8 mouse cellular contexts compared by ENCODE assay signal in genomic region chr9:87419376-87419775, GRCm38 (mm10).
A peak's percentile ranks its signal among the peaks of the same experiment; 100 is the strongest.
DNase-seq lines count a peak whose midpoint lies in the region; ATAC-seq and TF ChIP-seq lines count a peak whose summit lies in the region.

No protein-coding gene starts in this region.

- POLR2A ChIA-PET in Patski (lab: Charles Lee) = no interaction called here

- H3K4me2 ChIP-seq in heart, postnatal 0 days (ENCODE audit: low read depth, low read length) = no peak overlapping the region
- 0 out of 2 replicates have a peak overlapping the region, but pooled peaks have one; percentile 17 for H3K4me2 ChIP-seq in embryonic facial prominence, embryonic 15.5 days (replicated peaks)
- peak overlapping the region; percentile 15 for H3K4me2 ChIP-seq in hindbrain, embryonic 16.5 days (ENCODE audit: low read length)
- H3K4me2 ChIP-seq in liver, embryonic 14.5 days (ENCODE audit: low read depth) = no peak overlapping the region

- in situ Hi-C loops in Patski (cut with MboI; ENCODE audit: low pct_unique_long_range_greater_than_20kb) = no loop called here

- no peak for TF ChIP-seq EP300 in heart, postnatal 0 days (IDR thresholded peaks at IDR 0.05; ENCODE audit: low read depth)
- TF ChIP-seq EP300 in liver, embryonic 14.5 days (IDR thresholded peaks at IDR 0.05; ENCODE audit: low read depth) = no peak

- no peak overlapping the region for H3K9ac ChIP-seq in heart, postnatal 0 days (replicated peaks; ENCODE audit: low read depth, low read length)
- no peak overlapping the region for H3K9ac ChIP-seq in embryonic facial prominence, embryonic 15.5 days
- H3K9ac ChIP-seq in hindbrain, embryonic 16.5 days (ENCODE audit: low read depth, low read length) = no peak overlapping the region
- H3K9ac ChIP-seq in liver, embryonic 14.5 days (replicated peaks) = no peak overlapping the region

- H3K36me3 ChIP-seq in heart, postnatal 0 days (replicated peaks; ENCODE audit: control insufficient read depth, insufficient read depth, low read length) = no peaks in the 10 kb centered on the region
- H3K36me3 ChIP-seq in embryonic facial prominence, embryonic 15.5 days = no peaks in the 10 kb centered on the region
- no peaks in the 10 kb centered on the region for H3K36me3 ChIP-seq in hindbrain, embryonic 16.5 days (ENCODE audit: control insufficient read depth, insufficient read depth, low read length)
- H3K36me3 ChIP-seq in liver, embryonic 14.5 days (replicated peaks; ENCODE audit: control insufficient read depth, insufficient read depth, low read depth) = no peaks in the 10 kb centered on the region

- H3K9me3 ChIP-seq in heart, postnatal 0 days (replicated peaks; ENCODE audit: control insufficient read depth, low read length) = no peaks in the 10 kb centered on the region
- no peaks in the 10 kb centered on the region for H3K9me3 ChIP-seq in embryonic facial prominence, embryonic 15.5 days (replicated peaks)
- H3K9me3 ChIP-seq in hindbrain, embryonic 16.5 days (ENCODE audit: control insufficient read depth, low read length) = no peaks in the 10 kb centered on the region
- no peaks in the 10 kb centered on the region for H3K9me3 ChIP-seq in liver, embryonic 14.5 days (ENCODE audit: control insufficient read depth, low read length)

- DNase-seq in heart, postnatal 0 days (ENCODE audit: low spot score) = peak; percentile 51
- DNase-seq in heart, adult 8-10 months (ENCODE audit: low spot score) = no peak
- no peak for DNase-seq in Patski (ENCODE audit: low read depth, low spot score)
- DNase-seq in liver, embryonic 14.5 days (ENCODE audit: low read depth in 3 of 3, low spot score in 3 of 3) = no peak
- DNase-seq in right cerebral cortex, postnatal 14 days = peak; percentile 74

- no peak; the same call in 1 of the 2 replicates for ATAC-seq in heart, postnatal 0 days (ENCODE audit: insufficient read depth, low read depth)
- no peak for ATAC-seq in Patski
- no peak for ATAC-seq in embryonic facial prominence, embryonic 15.5 days (ENCODE audit: insufficient number of reproducible peaks, low FRiP score, low TSS enrichment, low read depth)
- ATAC-seq in hindbrain, embryonic 16.5 days = peak; percentile 73; the same call in 1 of the 2 replicates
- no peak for ATAC-seq in liver, embryonic 14.5 days (ENCODE audit: insufficient read depth)
- no peak for ATAC-seq in erythroid progenitor cell, adult 5-6 weeks (replicated peaks; ENCODE audit: low FRiP score, poor library complexity, severe bottlenecking)

- H3K27ac ChIP-seq in heart, postnatal 0 days (ENCODE audit: low read depth) = no peak overlapping the region
- H3K27ac ChIP-seq in embryonic facial prominence, embryonic 15.5 days (replicated peaks) = no peak overlapping the region
- H3K27ac ChIP-seq in hindbrain, embryonic 16.5 days (ENCODE audit: low read depth, low read length) = no peak overlapping the region
- no peak overlapping the region for H3K27ac ChIP-seq in liver, embryonic 14.5 days

- H3K4me1 ChIP-seq in heart, postnatal 0 days (ENCODE audit: control insufficient read depth, insufficient read depth) = no peaks in the 10 kb centered on the region
- H3K4me1 ChIP-seq in embryonic facial prominence, embryonic 15.5 days = peaks cover 7% of the 10 kb centered on the region; the same call in 1 of the 2 replicates
- peaks cover 2% of the 10 kb centered on the region; the same call in 1 of the 2 replicates for H3K4me1 ChIP-seq in hindbrain, embryonic 16.5 days (ENCODE audit: control insufficient read depth, insufficient read depth, low read depth, low read length)
- H3K4me1 ChIP-seq in liver, embryonic 14.5 days (replicated peaks; ENCODE audit: control insufficient read depth in 2 of 2, insufficient read depth in 2 of 2, low read length in 1 of 2) = no peaks in the 10 kb centered on the region

- TF ChIP-seq CTCF in heart, postnatal 0 days (IDR thresholded peaks at IDR 0.05; ENCODE audit: low read depth) = peak; percentile 68
- peak; percentile 89 for TF ChIP-seq CTCF in Patski (IDR thresholded peaks at IDR 0.05)
- peak; percentile 37 for TF ChIP-seq CTCF in liver, embryonic 14.5 days (IDR thresholded peaks at IDR 0.05; ENCODE audit: low read depth)

- H3K27me3 ChIP-seq in heart, postnatal 0 days (ENCODE audit: control insufficient read depth, insufficient read depth, low read length) = peaks cover 3% of the 10 kb centered on the region; the same call in 1 of the 2 replicates
- H3K27me3 ChIP-seq in Patski = peaks cover 14% of the 10 kb centered on the region
- peaks cover 3% of the 10 kb centered on the region; the same call in 1 of the 2 replicates for H3K27me3 ChIP-seq in embryonic facial prominence, embryonic 15.5 days
- no peaks in the 10 kb centered on the region for H3K27me3 ChIP-seq in hindbrain, embryonic 16.5 days (replicated peaks; ENCODE audit: control insufficient read depth, insufficient read depth, low read length)
- H3K27me3 ChIP-seq in liver, embryonic 14.5 days (ENCODE audit: control insufficient read depth, insufficient read depth, low read length) = no peaks in the 10 kb centered on the region

- WGBS in heart, postnatal 0 days = 8% methylated on average over 12 of the region's 12 CpGs
- WGBS in embryonic facial prominence, embryonic 15.5 days = 9% methylated on average over 12 of the region's 12 CpGs
- WGBS in hindbrain, embryonic 16.5 days = 13% methylated on average over 12 of the region's 12 CpGs
- 19% methylated on average over 12 of the region's 12 CpGs for WGBS in liver, embryonic 14.5 days (ENCODE audit: insufficient replicate concordance)

- CTCF ChIA-PET in Patski (lab: Charles Lee) = interaction anchor here (0.8 to 2.4 kb wide), 5 partner anchors 8 to 289 kb away, joined by 3 to 8 read pairs (median 4); no protein-coding TSS in a partner anchor

- no peak overlapping the region for H3K4me3 ChIP-seq in heart, postnatal 0 days (ENCODE audit: low read depth, low read length)
- H3K4me3 ChIP-seq in embryonic facial prominence, embryonic 15.5 days (replicated peaks) = no peak overlapping the region
- no peak overlapping the region for H3K4me3 ChIP-seq in hindbrain, embryonic 16.5 days (ENCODE audit: low read length)
- H3K4me3 ChIP-seq in liver, embryonic 14.5 days (ENCODE audit: insufficient read depth in 1 of 2, low read depth in 2 of 2, low read length in 2 of 2) = no peak overlapping the region

Comparison
In these comparisons a context has a peak if more than half of its experiments do, and no peak if none do; other contexts are left out.
1. DNase-seq: peak in heart, postnatal 0 days (single experiment) and right cerebral cortex, postnatal 14 days (single experiment); none in heart, adult 8-10 months (single experiment), Patski (single experiment) and liver, embryonic 14.5 days (0 of 3).
2. H3K4me2 ChIP-seq: peak in embryonic facial prominence, embryonic 15.5 days (single experiment) and hindbrain, embryonic 16.5 days (single experiment); none in heart, postnatal 0 days (single experiment) and liver, embryonic 14.5 days (single experiment).
3. CTCF ChIP-seq: peak in every context shown above with its lines; median percentile 89 in Patski; 68 in heart, postnatal 0 days; 37 in liver, embryonic 14.5 days.